Mouse (Mus musculus) urinary bladder, postnatal 0 days (tissue): ENCODE measurements around the gene Bcas2. TPM values are rescaled to one million over a fixed set of nuclear protein-coding genes. Genes with fewer than 3 reads are reported as not detected.

Source experiments
- polyA plus RNA-seq: library from polyadenylated mRNA; unstranded; fragments of >200 nt; fragmentation: Nextera tagmentation; extraction: Ambion mirVana; gene quantifications from 2 replicates; pipeline ENCODE4 v1.2.1, GENCODE M21; 2015

Bcas2 gene
- polyA plus RNA-seq: 77.0 and 92.2 TPM in 2 replicates

GRCm38 (mm10) chr3:103171505-103172267 is at the start of gene Bcas2:
Gene Bcas2, plus strand, starts transcription at chr3:103171655.

Other genes starting within 250 kb of the Bcas2 start
- gene Sycp1, start 235.6 kb upstream of the Bcas2 start, polyA plus RNA-seq: not detected in 2 replicates
- not detected in 2 replicates for gene Nr1h5, start 207.5 kb upstream of the Bcas2 start, polyA plus RNA-seq
- gene Sike1, start 175.9 kb upstream of the Bcas2 start, polyA plus RNA-seq: 56.1 and 74.6 TPM in 2 replicates
- 199 and 245 TPM in 2 replicates for gene Csde1, start 151.2 kb upstream of the Bcas2 start, polyA plus RNA-seq
- 45.5 and 51.8 TPM in 2 replicates for gene Nras, start 113.4 kb upstream of the Bcas2 start, polyA plus RNA-seq
- not detected in 2 replicates for gene Ampd1, start 97.6 kb upstream of the Bcas2 start, polyA plus RNA-seq
- 2.3 and 2.9 TPM in 2 replicates for gene Dennd2c, start 69.1 kb upstream of the Bcas2 start, polyA plus RNA-seq
- gene Trim33, start 107.6 kb downstream of the Bcas2 start, polyA plus RNA-seq: 8.5 and 9.4 TPM in 2 replicates